Mouse (Mus musculus): ENCODE results near the gene Lpxn. TPM values are rescaled to one million over a fixed set of nuclear protein-coding genes. Genes with fewer than 3 reads are reported as not detected.

Lpxn gene
- total RNA-seq (2015; ENCODE audit: low replicate concordance) (3.8 and 5.6 TPM in 2 replicates), total RNA-seq (2017; ENCODE audit: low replicate concordance) (3.3 and 4.3 TPM in 2 replicates)

- peak; percentile 83 for ATAC-seq (replicated peaks; ENCODE audit: low FRiP score, poor library complexity, severe bottlenecking)
Measured at GRCm38 (mm10) chr19:12795511-12796327, at the start of gene Lpxn, which contains the start of gene Zfp91. Lpxn (plus strand) TSS chr19:12796193. Zfp91 (minus strand) TSS chr19:12796126.

- no peak for ATAC-seq (replicated peaks; ENCODE audit: low FRiP score, poor library complexity, severe bottlenecking)
Measured at GRCm38 (mm10) chr19:12756286-12756685, 39.7 kb upstream of the Lpxn start.

- no peak for ATAC-seq (replicated peaks; ENCODE audit: low FRiP score, poor library complexity, severe bottlenecking)
Measured at GRCm38 (mm10) chr19:12758936-12759478, 37.0 kb upstream of the Lpxn start.

- ATAC-seq (replicated peaks; ENCODE audit: low FRiP score, poor library complexity, severe bottlenecking) = no peak
Measured at GRCm38 (mm10) chr19:12759656-12760055, 36.3 kb upstream of the Lpxn start.

- ATAC-seq (replicated peaks; ENCODE audit: low FRiP score, poor library complexity, severe bottlenecking) = peak; percentile 58
Measured at GRCm38 (mm10) chr19:12762212-12763130, 33.5 kb upstream of the Lpxn start.

GRCm38 (mm10) chr19:12765308-12765707 is 30.7 kb upstream of the Lpxn start, which contains the start of gene Cntf:
Cntf (minus strand) TSS chr19:12765632.
- no peak for ATAC-seq (replicated peaks; ENCODE audit: low FRiP score, poor library complexity, severe bottlenecking)

- no peak for ATAC-seq (replicated peaks; ENCODE audit: low FRiP score, poor library complexity, severe bottlenecking)
Measured at GRCm38 (mm10) chr19:12770888-12771287, 25.1 kb upstream of the Lpxn start.

- no peak for ATAC-seq (replicated peaks; ENCODE audit: low FRiP score, poor library complexity, severe bottlenecking)
Measured at GRCm38 (mm10) chr19:12780437-12780836, 15.6 kb upstream of the Lpxn start.

- no peak for ATAC-seq (replicated peaks; ENCODE audit: low FRiP score, poor library complexity, severe bottlenecking)
Measured at GRCm38 (mm10) chr19:12786803-12787395, 9.1 kb upstream of the Lpxn start.

- no peak for ATAC-seq (replicated peaks; ENCODE audit: low FRiP score, poor library complexity, severe bottlenecking)
Measured at GRCm38 (mm10) chr19:12787721-12788120, 8.3 kb upstream of the Lpxn start.

GRCm38 (mm10) chr19:12792374-12792773 is 3.6 kb upstream of the Lpxn start:
- no peak for ATAC-seq (replicated peaks; ENCODE audit: low FRiP score, poor library complexity, severe bottlenecking)

GRCm38 (mm10) chr19:12794056-12795044 is 1.6 kb upstream of the Lpxn start:
- peak; percentile 76 for ATAC-seq (replicated peaks; ENCODE audit: low FRiP score, poor library complexity, severe bottlenecking)

- no peak for ATAC-seq (replicated peaks; ENCODE audit: low FRiP score, poor library complexity, severe bottlenecking)
Measured at GRCm38 (mm10) chr19:12795110-12795509, 883 bp upstream of the Lpxn start.

GRCm38 (mm10) chr19:12796328-12796931 is 437 bp downstream of the Lpxn start:
- ATAC-seq (replicated peaks; ENCODE audit: low FRiP score, poor library complexity, severe bottlenecking) = peak; percentile 71

- no peak for ATAC-seq (replicated peaks; ENCODE audit: low FRiP score, poor library complexity, severe bottlenecking)
Measured at GRCm38 (mm10) chr19:12797071-12797470, 1.1 kb downstream of the Lpxn start.

- no peak for ATAC-seq (replicated peaks; ENCODE audit: low FRiP score, poor library complexity, severe bottlenecking)
Measured at GRCm38 (mm10) chr19:12798404-12798803, 2.4 kb downstream of the Lpxn start.

GRCm38 (mm10) chr19:12799081-12799480 is 3.1 kb downstream of the Lpxn start:
- ATAC-seq (replicated peaks; ENCODE audit: low FRiP score, poor library complexity, severe bottlenecking) = no peak

GRCm38 (mm10) chr19:12800621-12801020 is 4.6 kb downstream of the Lpxn start:
- no peak for ATAC-seq (replicated peaks; ENCODE audit: low FRiP score, poor library complexity, severe bottlenecking)
